Mouse (Mus musculus): ENCODE data around the gene Cyp27b1.

GRCm38 (mm10) chr10:127017071-127017470, 31.0 kb upstream of the Cyp27b1 start:
- TF ChIP-seq CEBPB (IDR thresholded peaks at IDR 0.05; ENCODE audit: low read depth) (no peak), CTCF (IDR thresholded peaks at IDR 0.05; ENCODE audit: control insufficient read depth, insufficient read depth, insufficient read length) (no peak), MYOD1 (IDR thresholded peaks at IDR 0.05; ENCODE audit: control insufficient read depth, insufficient read length, low read depth) (no peak), MAX (IDR thresholded peaks at IDR 0.05) (no peak), MYOG (IDR thresholded peaks at IDR 0.05; ENCODE audit: control insufficient read depth, extremely low read depth, insufficient read length) (no peak), USF1 (IDR thresholded peaks at IDR 0.05; ENCODE audit: low read depth) (no peak)
